Mouse (Mus musculus) lung, postnatal 0 days (tissue): ENCODE data around the gene M1ap.

Source experiments
- CTCF ChIP-seq: IDR thresholded peaks from 2 replicates; pipeline ENCODE4 v1.5.1; 2016; ENCODE audit warnings: antibody characterized with exemption, mild to moderate bottlenecking
- EP300 ChIP-seq: IDR thresholded peaks from 2 replicates; pipeline ENCODE4 v1.6.1; 2016; ENCODE audit warnings: antibody characterized with exemption, mild to moderate bottlenecking, control low read depth

DNA sequence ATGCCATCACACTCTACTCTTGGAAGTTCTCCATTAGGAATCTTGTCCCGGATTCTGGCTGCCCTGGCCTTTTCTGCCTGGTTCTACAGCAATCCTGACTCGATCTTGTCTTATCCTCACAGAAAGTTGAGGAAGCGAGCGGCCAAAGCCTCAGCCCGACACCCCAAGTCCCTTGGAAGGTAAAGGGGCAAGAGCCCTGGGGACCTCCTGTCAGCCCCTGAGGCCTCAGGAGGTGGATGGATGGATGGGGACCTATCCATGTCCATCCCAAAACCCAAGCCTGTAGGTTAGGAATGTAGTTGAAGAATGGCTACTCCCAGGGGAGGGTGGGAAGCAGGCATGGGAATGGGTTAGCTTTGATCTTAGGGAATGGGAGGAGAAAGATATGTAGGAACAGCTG is 97.3 kb downstream of the M1ap start:
- TF ChIP-seq CTCF (no peak), EP300 (no peak)
